Comparison of ENCODE assay signal across 21 mouse cellular contexts in the genomic region with DNA sequence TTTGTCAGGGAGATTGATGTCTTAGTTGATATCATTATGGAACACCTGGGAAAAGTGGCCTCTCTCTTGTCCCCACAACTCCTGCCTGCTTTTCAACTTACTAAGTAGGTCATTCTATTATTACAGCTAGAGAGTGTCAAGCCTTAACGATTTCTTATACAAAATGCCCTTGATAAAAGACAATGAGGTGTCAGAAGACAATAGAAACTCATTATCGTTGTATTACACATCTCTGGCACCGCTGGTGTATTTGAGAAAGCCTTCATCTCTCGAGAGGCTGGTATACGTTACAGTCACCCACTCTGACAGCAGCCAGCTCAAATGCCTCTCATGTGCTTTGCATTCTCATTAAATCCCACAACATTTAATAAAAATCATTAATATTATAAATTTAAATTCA.
A peak's percentile ranks its signal among the peaks of the same experiment; 100 is the strongest.
DNase-seq lines count a peak whose midpoint lies in the region; ATAC-seq and TF ChIP-seq lines count a peak whose summit lies in the region.
"Had no signal": no experiment of that assay in that cellular context is flagged by ENCODE, and none has a peak within 500 bp of the region (broad histone marks: within the 10 kb centered on the region; RNA-seq: fewer than 3 reads in every experiment).

No protein-coding gene starts in this region.

- no peak for TF ChIP-seq CTCF in midbrain, postnatal 0 days (IDR thresholded peaks at IDR 0.05)

- H3K9me3 ChIP-seq in forebrain, embryonic 13.5 days (replicated peaks) = no peaks in the 10 kb centered on the region
- no peaks in the 10 kb centered on the region for H3K9me3 ChIP-seq in forebrain, embryonic 11.5 days (ENCODE audit: control insufficient read depth, low read length)
- H3K9me3 ChIP-seq in hindbrain, embryonic 15.5 days = no peaks in the 10 kb centered on the region
- H3K9me3 ChIP-seq in hindbrain, embryonic 11.5 days (ENCODE audit: control insufficient read depth, low read length) = no peaks in the 10 kb centered on the region
- no peaks in the 10 kb centered on the region for H3K9me3 ChIP-seq in midbrain, embryonic 14.5 days (ENCODE audit: control insufficient read depth, low read length)
- H3K9me3 ChIP-seq in midbrain, embryonic 10.5 days (replicated peaks) = no peaks in the 10 kb centered on the region
- H3K9me3 ChIP-seq in midbrain, postnatal 0 days (ENCODE audit: low read length) = no peaks in the 10 kb centered on the region
- H3K9me3 ChIP-seq: embryonic facial prominence, embryonic 13.5 days; kidney, embryonic 15.5 days; liver, embryonic 13.5 days had no signal

- H3K4me3 ChIP-seq in forebrain, embryonic 13.5 days = no peak overlapping the region
- no peak overlapping the region for H3K4me3 ChIP-seq in forebrain, embryonic 11.5 days (ENCODE audit: low read depth, low read length)
- H3K4me3 ChIP-seq in hindbrain, embryonic 15.5 days = no peak overlapping the region
- H3K4me3 ChIP-seq in hindbrain, embryonic 11.5 days (ENCODE audit: low read depth, low read length) = no peak overlapping the region
- H3K4me3 ChIP-seq in midbrain, embryonic 14.5 days (replicated peaks; ENCODE audit: low read depth, low read length) = no peak overlapping the region
- H3K4me3 ChIP-seq in midbrain, embryonic 10.5 days = no peak overlapping the region
- no peak overlapping the region for H3K4me3 ChIP-seq in midbrain, postnatal 0 days (ENCODE audit: low read depth, low read length)
- H3K4me3 ChIP-seq: embryonic facial prominence, embryonic 13.5 days; kidney, embryonic 15.5 days; liver, embryonic 13.5 days had no signal

- no peaks in the 10 kb centered on the region for H3K36me3 ChIP-seq in forebrain, embryonic 13.5 days (ENCODE audit: poor library complexity, severe bottlenecking)
- H3K36me3 ChIP-seq in forebrain, embryonic 11.5 days (ENCODE audit: control insufficient read depth, insufficient read depth, low read length) = no peaks in the 10 kb centered on the region
- no peaks in the 10 kb centered on the region for H3K36me3 ChIP-seq in hindbrain, embryonic 15.5 days
- H3K36me3 ChIP-seq in hindbrain, embryonic 11.5 days (ENCODE audit: control insufficient read depth, insufficient read depth, low read length) = no peaks in the 10 kb centered on the region
- H3K36me3 ChIP-seq in midbrain, embryonic 14.5 days (ENCODE audit: control insufficient read depth, insufficient read depth, low read length) = no peaks in the 10 kb centered on the region
- H3K36me3 ChIP-seq in midbrain, embryonic 10.5 days = no peaks in the 10 kb centered on the region
- no peaks in the 10 kb centered on the region for H3K36me3 ChIP-seq in midbrain, postnatal 0 days (ENCODE audit: insufficient read depth, low read length)
- H3K36me3 ChIP-seq: embryonic facial prominence, embryonic 13.5 days; kidney, embryonic 15.5 days; liver, embryonic 13.5 days had no signal

- DNase-seq in forebrain, embryonic 11.5 days (ENCODE audit: low spot score) = no peak
- DNase-seq in hindbrain, embryonic 11.5 days (ENCODE audit: low spot score) = no peak
- peak; percentile 57 for DNase-seq in midbrain, embryonic 14.5 days
- DNase-seq in midbrain, embryonic 10.5 days (ENCODE audit: low spot score) = no peak
- DNase-seq in midbrain, postnatal 0 days (ENCODE audit: low spot score) = peak; percentile 28
- no peak for DNase-seq in heart, postnatal 14 days
- DNase-seq: adrenal gland, adult 8-10 months; cerebellum, postnatal 14 days; embryo, embryonic 11 days; kidney, adult 11 months; kidney, postnatal 4 days; liver, embryonic 13.5 days; lung, adult 2 months; right cerebral cortex, adult 18-20 months; thymus, adult 18-20 months; thymus, postnatal 36 days had no signal

- H3K9ac ChIP-seq in forebrain, embryonic 13.5 days = no peak overlapping the region
- H3K9ac ChIP-seq in forebrain, embryonic 11.5 days (ENCODE audit: low read length) = no peak overlapping the region
- H3K9ac ChIP-seq in hindbrain, embryonic 15.5 days = no peak overlapping the region
- no peak overlapping the region for H3K9ac ChIP-seq in hindbrain, embryonic 11.5 days (ENCODE audit: low read depth, low read length)
- no peak overlapping the region for H3K9ac ChIP-seq in midbrain, embryonic 14.5 days (replicated peaks; ENCODE audit: low read length)
- no peak overlapping the region for H3K9ac ChIP-seq in midbrain, postnatal 0 days (replicated peaks; ENCODE audit: low read length, poor library complexity, severe bottlenecking)
- H3K9ac ChIP-seq: embryonic facial prominence, embryonic 13.5 days; kidney, embryonic 15.5 days; liver, embryonic 13.5 days had no signal

- H3K4me2 ChIP-seq in forebrain, embryonic 13.5 days = no peak overlapping the region
- H3K4me2 ChIP-seq in forebrain, embryonic 11.5 days (ENCODE audit: low read depth, low read length, severe bottlenecking) = no peak overlapping the region
- H3K4me2 ChIP-seq in hindbrain, embryonic 15.5 days = no peak overlapping the region
- H3K4me2 ChIP-seq in hindbrain, embryonic 11.5 days (replicated peaks; ENCODE audit: low read depth, low read length) = no peak overlapping the region
- no peak overlapping the region for H3K4me2 ChIP-seq in midbrain, embryonic 14.5 days (ENCODE audit: low read length)
- H3K4me2 ChIP-seq in midbrain, postnatal 0 days (ENCODE audit: low read depth, low read length, poor library complexity, severe bottlenecking) = no peak overlapping the region
- H3K4me2 ChIP-seq: embryonic facial prominence, embryonic 13.5 days; kidney, embryonic 15.5 days; liver, embryonic 13.5 days had no signal

- H3K27me3 ChIP-seq in forebrain, embryonic 13.5 days = no peaks in the 10 kb centered on the region
- H3K27me3 ChIP-seq in forebrain, embryonic 11.5 days (ENCODE audit: control insufficient read depth, insufficient read depth, low read length) = no peaks in the 10 kb centered on the region
- no peaks in the 10 kb centered on the region for H3K27me3 ChIP-seq in hindbrain, embryonic 15.5 days
- no peaks in the 10 kb centered on the region for H3K27me3 ChIP-seq in hindbrain, embryonic 11.5 days (ENCODE audit: control insufficient read depth, insufficient read depth, low read length)
- H3K27me3 ChIP-seq in midbrain, embryonic 14.5 days (ENCODE audit: control insufficient read depth, insufficient read depth, low read length) = no peaks in the 10 kb centered on the region
- H3K27me3 ChIP-seq in midbrain, embryonic 10.5 days (ENCODE audit: low read depth, poor library complexity, severe bottlenecking) = no peaks in the 10 kb centered on the region
- no peaks in the 10 kb centered on the region for H3K27me3 ChIP-seq in midbrain, postnatal 0 days (ENCODE audit: insufficient read depth, low read length)
- H3K27me3 ChIP-seq: embryonic facial prominence, embryonic 13.5 days; kidney, embryonic 15.5 days; liver, embryonic 13.5 days had no signal

- intact Hi-C loops in heart, postnatal 14 days (cut with DNase I) = no loop called here

- WGBS in forebrain, embryonic 13.5 days = 17% methylated on average over 5 of the region's 5 CpGs
- WGBS in forebrain, embryonic 11.5 days = 28% methylated on average over 5 of the region's 5 CpGs
- WGBS in hindbrain, embryonic 15.5 days = 21% methylated on average over 5 of the region's 5 CpGs
- 51% methylated on average over 5 of the region's 5 CpGs for WGBS in hindbrain, embryonic 11.5 days
- 17% methylated on average over 5 of the region's 5 CpGs for WGBS in midbrain, embryonic 14.5 days
- WGBS in midbrain, embryonic 10.5 days = 68% methylated on average over 5 of the region's 5 CpGs
- WGBS in midbrain, postnatal 0 days = 29% methylated on average over 5 of the region's 5 CpGs

- 0 out of 2 replicates have a peak, but pooled peaks have one; percentile 43 for ATAC-seq in forebrain, embryonic 13.5 days
- no peak for ATAC-seq in forebrain, embryonic 11.5 days (replicated peaks; ENCODE audit: low FRiP score)
- ATAC-seq in hindbrain, embryonic 15.5 days (ENCODE audit: low FRiP score, low read depth) = 0 out of 2 replicates have a peak, but pooled peaks have one; percentile 48
- no peak for ATAC-seq in hindbrain, embryonic 11.5 days (ENCODE audit: low FRiP score)
- no peak; the same call in 1 of the 2 replicates for ATAC-seq in midbrain, embryonic 14.5 days (ENCODE audit: low FRiP score, low TSS enrichment)
- ATAC-seq in midbrain, postnatal 0 days (ENCODE audit: low FRiP score) = no peak
- ATAC-seq: activated CD4-positive, CD25-positive, alpha-beta regulatory T cell, adult 4 months had no signal

- H3K4me1 ChIP-seq in forebrain, embryonic 13.5 days = peaks cover 22% of the 10 kb centered on the region
- 0 out of 2 replicates have a peak, but pooled peaks cover 4% of the 10 kb centered on the region for H3K4me1 ChIP-seq in forebrain, embryonic 11.5 days (replicated peaks; ENCODE audit: control insufficient read depth, insufficient read depth, low read length)
- peaks cover 5% of the 10 kb centered on the region; the same call in 1 of the 2 replicates for H3K4me1 ChIP-seq in hindbrain, embryonic 15.5 days (replicated peaks)
- no peaks in the 10 kb centered on the region for H3K4me1 ChIP-seq in hindbrain, embryonic 11.5 days (replicated peaks; ENCODE audit: control insufficient read depth, insufficient read depth, low read length)
- peaks cover 18% of the 10 kb centered on the region; the same call in 1 of the 2 replicates for H3K4me1 ChIP-seq in midbrain, embryonic 14.5 days (ENCODE audit: control insufficient read depth, insufficient read depth, low read length)
- 0 out of 2 replicates have a peak, but pooled peaks cover 2% of the 10 kb centered on the region for H3K4me1 ChIP-seq in midbrain, embryonic 10.5 days
- H3K4me1 ChIP-seq in midbrain, postnatal 0 days (ENCODE audit: insufficient read depth, low read length) = peaks cover 7% of the 10 kb centered on the region; the same call in 1 of the 2 replicates
- H3K4me1 ChIP-seq: liver, embryonic 13.5 days had no signal

- H3K27ac ChIP-seq in forebrain, embryonic 13.5 days = no peak overlapping the region
- no peak overlapping the region for H3K27ac ChIP-seq in forebrain, embryonic 11.5 days (ENCODE audit: low read depth, low read length)
- 0 out of 2 replicates have a peak overlapping the region, but pooled peaks have one; percentile 51 for H3K27ac ChIP-seq in hindbrain, embryonic 15.5 days (replicated peaks)
- H3K27ac ChIP-seq in hindbrain, embryonic 11.5 days (ENCODE audit: low read depth, low read length) = no peak overlapping the region
- H3K27ac ChIP-seq in midbrain, embryonic 14.5 days (replicated peaks; ENCODE audit: low read depth, low read length) = no peak overlapping the region; the same call in 1 of the 2 replicates
- no peak overlapping the region for H3K27ac ChIP-seq in midbrain, embryonic 10.5 days (replicated peaks)
- no peak overlapping the region for H3K27ac ChIP-seq in midbrain, postnatal 0 days (ENCODE audit: low read depth, low read length)
- H3K27ac ChIP-seq: kidney, embryonic 15.5 days; liver, embryonic 13.5 days had no signal

Comparison
In these comparisons a context has a peak if more than half of its experiments do, and no peak if none do; other contexts are left out.
1. ATAC-seq: peak in forebrain, embryonic 13.5 days (single experiment) and hindbrain, embryonic 15.5 days (single experiment); none in forebrain, embryonic 11.5 days (single experiment), hindbrain, embryonic 11.5 days (single experiment), midbrain, embryonic 14.5 days (single experiment) and midbrain, postnatal 0 days (single experiment).
2. DNase-seq: peak in midbrain, embryonic 14.5 days (single experiment) and midbrain, postnatal 0 days (single experiment); none in forebrain, embryonic 11.5 days (single experiment), hindbrain, embryonic 11.5 days (single experiment), midbrain, embryonic 10.5 days (single experiment) and heart, postnatal 14 days (0 of 2).